Mouse (Mus musculus) midbrain, embryonic 14.5 days (tissue): ENCODE measurements around the gene Cuta. TPM values are rescaled to one million over a fixed set of nuclear protein-coding genes. Genes with fewer than 3 reads are reported as not detected.

Source experiments
- microRNA-seq: library from miRNA; unstranded; fragments of <30 nt; microRNA quantifications from one replicate; pipeline ENCODE4, GENCODE M21; 2016
- polyA plus RNA-seq: library from polyadenylated mRNA; unstranded; fragments of >200 nt; fragmentation: Nextera tagmentation; extraction: Ambion mirVana; gene quantifications from 2 replicates; pipeline ENCODE4 v1.2.1, GENCODE M21; 2014

Gene Cuta
- polyA plus RNA-seq, 1 experiment from 2014 or later = 108 TPM

Small RNAs within 50 kb of the gene (microRNA-seq; reads per million reads assigned to microRNA genes)
- gene Gm27775 (not detected), gene Mir3083 (not detected), gene Mir6968 (1.6 reads per million, percentile 6 among the genes with 10 or more reads in this experiment)

Other genes starting within 250 kb of the Cuta start
- 12.9 and 18.1 TPM in 2 replicates for gene Crebrf, start 223.9 kb downstream of the Cuta start, polyA plus RNA-seq
- 54.5 and 59.0 TPM in 2 replicates for gene Bnip1, start 158.5 kb downstream of the Cuta start, polyA plus RNA-seq
- not detected in 2 replicates for gene Nkx2-5, start 94.6 kb downstream of the Cuta start, polyA plus RNA-seq
- 1.2 and 2.3 TPM in 2 replicates for gene Kifc5b, start 22.5 kb downstream of the Cuta start, polyA plus RNA-seq
- 18.2 and 24.0 TPM in 2 replicates for gene Phf1, start 6.5 kb downstream of the Cuta start, polyA plus RNA-seq
- 5.5 and 9.7 TPM in 2 replicates for gene Syngap1, start 1.7 kb upstream of the Cuta start, polyA plus RNA-seq
- 8.7 and 11.3 TPM in 2 replicates for gene Zbtb9, start 33.6 kb upstream of the Cuta start, polyA plus RNA-seq
- 5.5 and 5.8 TPM in 2 replicates for gene Bak1, start 89.4 kb upstream of the Cuta start, polyA plus RNA-seq
- 0.51 and 0.82 TPM in 2 replicates for gene Itpr3, start 117.7 kb upstream of the Cuta start, polyA plus RNA-seq
- 353 and 471 TPM in 2 replicates for gene Uqcc2, start 194.3 kb upstream of the Cuta start, polyA plus RNA-seq
- 0.20 and 0.36 TPM in 2 replicates for gene Ip6k3, start 228.2 kb upstream of the Cuta start, polyA plus RNA-seq